9 mouse cellular contexts compared by ENCODE assay signal in genomic region chr1:97833466-97834353, GRCm38 (mm10).
A peak's percentile ranks its signal among the peaks of the same experiment; 100 is the strongest.
DNase-seq lines count a peak whose midpoint lies in the region; ATAC-seq lines count a peak whose summit lies in the region.
"Had no signal": no experiment of that assay in that cellular context is flagged by ENCODE, and none has a peak within 500 bp of the region (broad histone marks: within the 10 kb centered on the region; RNA-seq: fewer than 3 reads in every experiment).

No protein-coding gene starts in this region.

- peaks cover 12% of the 10 kb centered on the region for H3K36me3 ChIP-seq in forebrain, embryonic 13.5 days (ENCODE audit: poor library complexity, severe bottlenecking)
- no peaks in the 10 kb centered on the region for H3K36me3 ChIP-seq in forebrain, embryonic 10.5 days (replicated peaks)
- H3K36me3 ChIP-seq in kidney, embryonic 15.5 days, result no peaks in the 10 kb centered on the region
- peaks cover 11% of the 10 kb centered on the region for H3K36me3 ChIP-seq in midbrain, embryonic 16.5 days (ENCODE audit: control insufficient read depth, insufficient read depth, low read length)

- no peaks in the 10 kb centered on the region for H3K9me3 ChIP-seq in forebrain, embryonic 13.5 days (replicated peaks)
- H3K9me3 ChIP-seq in forebrain, embryonic 10.5 days, result no peaks in the 10 kb centered on the region
- H3K9me3 ChIP-seq in kidney, embryonic 15.5 days (replicated peaks), result no peaks in the 10 kb centered on the region
- no peaks in the 10 kb centered on the region for H3K9me3 ChIP-seq in midbrain, embryonic 16.5 days (replicated peaks; ENCODE audit: control insufficient read depth, low read length, poor library complexity, severe bottlenecking)

- no peaks in the 10 kb centered on the region for H3K27me3 ChIP-seq in forebrain, embryonic 13.5 days
- H3K27me3 ChIP-seq in forebrain, embryonic 10.5 days (ENCODE audit: poor library complexity, severe bottlenecking), result no peaks in the 10 kb centered on the region
- H3K27me3 ChIP-seq in kidney, embryonic 15.5 days, result no peaks in the 10 kb centered on the region
- H3K27me3 ChIP-seq in midbrain, embryonic 16.5 days (ENCODE audit: control insufficient read depth, insufficient read depth, low read depth, low read length), result no peaks in the 10 kb centered on the region
- H3K27me3 ChIP-seq: CH12.LX had no signal

- no peak overlapping the region for H3K4me3 ChIP-seq in forebrain, embryonic 13.5 days
- H3K4me3 ChIP-seq in forebrain, embryonic 10.5 days, result no peak overlapping the region
- H3K4me3 ChIP-seq in kidney, embryonic 15.5 days (replicated peaks), result no peak overlapping the region
- no peak overlapping the region for H3K4me3 ChIP-seq in midbrain, embryonic 16.5 days (ENCODE audit: low read depth, low read length)

- H3K9ac ChIP-seq in forebrain, embryonic 13.5 days, result no peak overlapping the region
- no peak overlapping the region for H3K9ac ChIP-seq in kidney, embryonic 15.5 days
- H3K9ac ChIP-seq in midbrain, embryonic 16.5 days (ENCODE audit: low read depth, low read length), result no peak overlapping the region

- peak; percentile 90 for ATAC-seq in forebrain, embryonic 13.5 days
- no peak for ATAC-seq in kidney, embryonic 15.5 days (replicated peaks; ENCODE audit: low FRiP score)
- no peak for ATAC-seq in midbrain, embryonic 16.5 days

- 46% methylated on average over 5 of the region's 5 CpGs for WGBS in forebrain, embryonic 13.5 days
- 84% methylated on average over 5 of the region's 5 CpGs for WGBS in forebrain, embryonic 10.5 days
- WGBS in kidney, embryonic 15.5 days, result 65% methylated on average over 5 of the region's 5 CpGs
- 55% methylated on average over 5 of the region's 5 CpGs for WGBS in midbrain, embryonic 16.5 days

- H3K4me2 ChIP-seq in forebrain, embryonic 13.5 days, result no peak overlapping the region
- no peak overlapping the region for H3K4me2 ChIP-seq in kidney, embryonic 15.5 days
- H3K4me2 ChIP-seq in midbrain, embryonic 16.5 days (ENCODE audit: low read length), result no peak overlapping the region

- peak overlapping the region; percentile 81 for H3K27ac ChIP-seq in forebrain, embryonic 13.5 days
- H3K27ac ChIP-seq in forebrain, embryonic 10.5 days, result no peak overlapping the region
- peak overlapping the region; percentile 27; the same call in 1 of the 2 replicates for H3K27ac ChIP-seq in kidney, embryonic 15.5 days
- peak overlapping the region; percentile 1 for H3K27ac ChIP-seq in midbrain, embryonic 16.5 days (ENCODE audit: low read length)

- H3K4me1 ChIP-seq in forebrain, embryonic 13.5 days, result peaks cover 18% of the 10 kb centered on the region
- H3K4me1 ChIP-seq in forebrain, embryonic 10.5 days, result no peaks in the 10 kb centered on the region
- H3K4me1 ChIP-seq in kidney, embryonic 15.5 days, result 0 out of 2 replicates have a peak, but pooled peaks cover 7% of the 10 kb centered on the region
- no peaks in the 10 kb centered on the region for H3K4me1 ChIP-seq in midbrain, embryonic 16.5 days (ENCODE audit: control insufficient read depth, insufficient read depth, low read length)

- no peak for DNase-seq in forebrain, embryonic 10.5 days (ENCODE audit: extremely low spot score, low spot score)
- peak; percentile 24 for DNase-seq in MN1 (ENCODE audit: low spot score)
- peak; percentile 23 to 33 for DNase-seq in frontal cortex, postnatal 10 days (ENCODE audit: low spot score in 2 of 2)
- no peak for DNase-seq in B cell, adult 2 months
- DNase-seq in adrenal gland, postnatal 14 days, result no peak

Comparison
In these comparisons a context has a peak if more than half of its experiments do, and no peak if none do; other contexts are left out.
1. DNase-seq: peak in MN1 (single experiment) and frontal cortex, postnatal 10 days (2 of 2); none in forebrain, embryonic 10.5 days (single experiment), B cell, adult 2 months (0 of 2) and adrenal gland, postnatal 14 days (single experiment).